Mouse (Mus musculus) left cerebral cortex, postnatal 36 days (tissue): ENCODE measurements around the gene Teddm3. TPM values are rescaled to one million over a fixed set of nuclear protein-coding genes. Genes with fewer than 3 reads are reported as not detected.
"Not testable (repeated sequence)": the region's sequence is repeated elsewhere in the genome, so short reads cannot be mapped to it uniquely, and the experiment has no call there.

Source experiments
- DNase-seq, 2 experiments: peaks; one replicate each; pipeline ENCODE4 v3.0.0; 2021 to 2022; ENCODE audit warnings: low spot score in 2 of 2, mixed read lengths in 1 of 2
- intact Hi-C: fragments of 180-260 bp; cut with DNase I; formaldehyde crosslinking; loops from one replicate; pipeline ENCODE4 v1.15.1; 2025
- total RNA-seq, 2 experiments: library from RNA; stranded (reverse); gene quantifications; 2 replicates each; pipeline ENCODE4 v1.2.3; 2021

Teddm3 gene
- total RNA-seq, 2 experiments from 2014 or later: 0.54 to 1.3 TPM

GRCm38 (mm10) chr16:21159226-21159625, 5.4 kb upstream of the Teddm3 start:
- DNase-seq, intact Hi-C loops: not testable (repeated sequence)

GRCm38 (mm10) chr16:21156261-21156660, 2.5 kb upstream of the Teddm3 start:
- DNase-seq, intact Hi-C loops: not testable (repeated sequence)

GRCm38 (mm10) chr16:21151564-21152361, 2.0 kb downstream of the Teddm3 start:
- intact Hi-C loops: no loop called here
- DNase-seq: no peak

- DNase-seq: no peak
- intact Hi-C loops: no loop called here
Observed at GRCm38 (mm10) chr16:21149896-21150295, 3.9 kb downstream of the Teddm3 start.

GRCm38 (mm10) chr16:21148451-21148850, 5.3 kb downstream of the Teddm3 start:
- DNase-seq, intact Hi-C loops: not testable (repeated sequence)

GRCm38 (mm10) chr16:21136312-21137083, 17.3 kb downstream of the Teddm3 start:
- intact Hi-C loops: no loop called here
- no peak for DNase-seq

GRCm38 (mm10) chr16:21127666-21128065, 26.1 kb downstream of the Teddm3 start:
- intact Hi-C loops, DNase-seq: not testable (repeated sequence)

GRCm38 (mm10) chr16:21122776-21123175, 31.0 kb downstream of the Teddm3 start:
- DNase-seq, intact Hi-C loops: not testable (repeated sequence)

- intact Hi-C loops: no loop called here
- DNase-seq: no peak
Observed at GRCm38 (mm10) chr16:21116078-21116477, 37.7 kb downstream of the Teddm3 start.

GRCm38 (mm10) chr16:21109473-21109872, 44.3 kb downstream of the Teddm3 start:
- no peak for DNase-seq
- intact Hi-C loops: no loop called here

Other genes starting within 250 kb of the Teddm3 start
- 10 to 100 TPM; 21.2 to 25.5 TPM for gene Ephb3, start 50.8 kb upstream of the Teddm3 start, total RNA-seq